Mouse (Mus musculus): ENCODE measurements around the gene Dnajb13. TPM values are rescaled to one million over a fixed set of nuclear protein-coding genes. Genes with fewer than 3 reads are reported as not detected.

The Dnajb13 gene
- total RNA-seq, 2 experiments from 2014 or later = 0.39 to 0.51 TPM

- no peak for TF ChIP-seq CTCF (conservative IDR thresholded peaks at IDR 0.05)
- no peak for DNase-seq (ENCODE audit: low spot score in 2 of 2)
- Histone ChIP-seq H3K4me3 (no peak overlapping the region), H3K27ac (no peak overlapping the region)
These were observed 21.1 kb upstream of the Dnajb13 start for GRCm38 (mm10) chr7:100535831-100536230.

- Histone ChIP-seq H3K4me3 (no peak overlapping the region), H3K27ac (no peak overlapping the region)
- DNase-seq (ENCODE audit: low spot score in 2 of 2) = no peak
- TF ChIP-seq CTCF (conservative IDR thresholded peaks at IDR 0.05) = no peak
These were observed 19.5 kb upstream of the Dnajb13 start for GRCm38 (mm10) chr7:100534216-100534615.

- Histone ChIP-seq H3K27ac (no peak overlapping the region), H3K4me3 (no peak overlapping the region)
- no peak for DNase-seq (ENCODE audit: low spot score in 2 of 2)
- TF ChIP-seq CTCF (conservative IDR thresholded peaks at IDR 0.05) = no peak
These were observed 18.7 kb upstream of the Dnajb13 start for GRCm38 (mm10) chr7:100533503-100533902.

- no peak for TF ChIP-seq CTCF (conservative IDR thresholded peaks at IDR 0.05)
- H3K4me3 ChIP-seq = no peak overlapping the region
- H3K27ac ChIP-seq = no peak overlapping the region
- DNase-seq (ENCODE audit: low spot score in 2 of 2) = no peak
These were observed 16.0 kb upstream of the Dnajb13 start for GRCm38 (mm10) chr7:100530766-100531165.

- no peak for TF ChIP-seq CTCF (conservative IDR thresholded peaks at IDR 0.05)
- DNase-seq (ENCODE audit: low spot score in 2 of 2) = no peak
- H3K4me3 ChIP-seq = no peak overlapping the region
- H3K27ac ChIP-seq = no peak overlapping the region
These were observed 9.9 kb upstream of the Dnajb13 start for GRCm38 (mm10) chr7:100524669-100525068.

GRCm38 (mm10) chr7:100522222-100522621 is 7.5 kb upstream of the Dnajb13 start:
- H3K27ac ChIP-seq = no peak overlapping the region
- no peak for DNase-seq (ENCODE audit: low spot score in 2 of 2)
- no peak overlapping the region for H3K4me3 ChIP-seq
- no peak; the same call in 1 of the 2 replicates for TF ChIP-seq CTCF (conservative IDR thresholded peaks at IDR 0.05)

GRCm38 (mm10) chr7:100520663-100521285 is 6.0 kb upstream of the Dnajb13 start:
- H3K27ac ChIP-seq = no peak overlapping the region
- peak; percentile 95 for TF ChIP-seq CTCF (conservative IDR thresholded peaks at IDR 0.05)
- peak overlapping the region; percentile 33 for H3K4me3 ChIP-seq
- peak; percentile 75 to 88 for DNase-seq (ENCODE audit: low spot score in 2 of 2)

GRCm38 (mm10) chr7:100520204-100520603 is 5.4 kb upstream of the Dnajb13 start:
- Histone ChIP-seq H3K4me3 (no peak overlapping the region), H3K27ac (no peak overlapping the region)
- no peak for DNase-seq (ENCODE audit: low spot score in 2 of 2)
- no peak for TF ChIP-seq CTCF (conservative IDR thresholded peaks at IDR 0.05)

- Histone ChIP-seq H3K27ac (no peak overlapping the region), H3K4me3 (no peak overlapping the region)
- DNase-seq (ENCODE audit: low spot score in 2 of 2) = no peak
- TF ChIP-seq CTCF (conservative IDR thresholded peaks at IDR 0.05) = no peak
These were observed 3.2 kb downstream of the Dnajb13 start for GRCm38 (mm10) chr7:100511602-100512001.

GRCm38 (mm10) chr7:100508670-100509069 is 6.1 kb downstream of the Dnajb13 start:
- no peak for DNase-seq (ENCODE audit: low spot score in 2 of 2)
- Histone ChIP-seq H3K27ac (no peak overlapping the region), H3K4me3 (no peak overlapping the region)
- TF ChIP-seq CTCF (conservative IDR thresholded peaks at IDR 0.05) = no peak

- no peak for TF ChIP-seq CTCF (conservative IDR thresholded peaks at IDR 0.05)
- no peak overlapping the region for H3K4me3 ChIP-seq
- DNase-seq (ENCODE audit: low spot score in 2 of 2) = no peak
- no peak overlapping the region for H3K27ac ChIP-seq
These were observed 8.3 kb downstream of the Dnajb13 start for GRCm38 (mm10) chr7:100506494-100506893.

- H3K4me3 ChIP-seq = no peak overlapping the region
- DNase-seq (ENCODE audit: low spot score in 2 of 2) = no peak
- no peak for TF ChIP-seq CTCF (conservative IDR thresholded peaks at IDR 0.05)
- H3K27ac ChIP-seq = no peak overlapping the region
These were observed 9.8 kb downstream of the Dnajb13 start for GRCm38 (mm10) chr7:100504740-100505487.

- Histone ChIP-seq H3K4me3 (no peak overlapping the region), H3K27ac (no peak overlapping the region)
- TF ChIP-seq CTCF (conservative IDR thresholded peaks at IDR 0.05) = no peak
- no peak for DNase-seq (ENCODE audit: low spot score in 2 of 2)
These were observed 11.7 kb downstream of the Dnajb13 start for GRCm38 (mm10) chr7:100503076-100503475.
